Mouse (Mus musculus): ENCODE results near the gene Tmem41a. TPM values are rescaled to one million over a fixed set of nuclear protein-coding genes. Genes with fewer than 3 reads are reported as not detected.
A peak's percentile ranks its signal among the peaks of the same experiment; 100 is the strongest.
"Not testable (repeated sequence)": the region's sequence is repeated elsewhere in the genome, so short reads cannot be mapped to it uniquely, and the experiment has no call there.

Tmem41a gene
- 50.9 and 51.5 TPM in 2 replicates for polyA plus RNA-seq (2014; fragmentation: Nextera tagmentation; extraction: Ambion mirVana)

DNA sequence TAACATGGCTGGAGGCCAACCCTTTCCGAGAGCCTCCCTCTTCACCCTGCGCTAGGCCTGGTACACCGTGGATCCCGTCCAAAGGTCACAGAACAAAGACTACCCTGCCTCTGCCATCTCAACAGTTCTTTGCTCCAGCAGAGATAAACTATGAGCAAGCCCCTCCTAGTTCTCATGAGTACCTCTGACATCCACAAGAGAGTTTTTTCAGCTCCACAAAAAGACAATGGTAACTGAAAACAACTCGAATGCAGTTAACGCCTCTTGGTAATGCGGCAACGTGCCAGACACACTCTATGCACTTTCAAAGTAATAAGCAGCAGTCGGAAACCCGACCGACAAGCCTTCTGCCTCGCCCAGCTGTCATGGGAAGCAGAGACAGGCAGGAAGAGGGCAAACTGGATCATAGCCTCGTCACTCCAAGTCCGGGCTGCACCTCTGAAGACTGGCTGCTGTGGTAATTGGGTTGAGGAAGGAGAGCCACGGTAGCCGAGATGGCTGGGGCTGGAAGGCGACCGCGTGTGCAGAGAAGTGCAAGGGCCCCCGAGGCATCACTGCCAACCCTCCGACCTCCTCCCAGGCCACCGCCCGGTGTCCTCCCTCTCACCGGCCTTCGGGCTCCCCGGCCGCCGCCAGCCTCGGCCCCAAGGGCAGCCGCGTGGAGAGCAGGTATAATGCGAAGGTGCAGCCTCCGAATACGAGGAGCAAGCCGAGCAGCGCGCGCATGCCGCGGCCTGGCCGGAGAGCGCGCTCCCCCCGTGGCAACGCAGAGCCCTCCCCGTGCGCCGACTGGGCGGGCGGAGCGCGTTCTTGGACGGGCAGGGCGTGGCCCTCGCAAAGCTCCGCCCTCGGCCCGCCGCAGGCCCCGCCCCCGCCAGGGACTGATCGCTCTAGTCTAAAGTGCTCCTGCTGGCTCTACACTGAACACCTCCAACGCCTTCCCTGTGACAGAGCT is at the start of gene Tmem41a:
Gene Tmem41a, minus strand, starts transcription at position 792 of the 955 bp plus-strand sequence.
- Histone ChIP-seq H3K4me2 (peak within 1 kb of the TSS; percentile 88), H3K27ac (ENCODE audit: low read depth, low read length) (peak within 1 kb of the TSS; percentile 47), H3K9me3 (ENCODE audit: control insufficient read depth, low read length) (no peaks in the 10 kb centered on the region), H3K9ac (ENCODE audit: low read depth, low read length) (peak within 1 kb of the TSS; percentile 79), H3K36me3 (ENCODE audit: control insufficient read depth, insufficient read depth, low read length) (peaks cover 5% of the 10 kb centered on the region), H3K4me1 (replicated peaks; ENCODE audit: control insufficient read depth, insufficient read depth, low read length) (peaks cover 9% of the 10 kb centered on the region; the same call in 1 of the 2 replicates), H3K4me3 (ENCODE audit: low read depth, low read length) (peak within 1 kb of the TSS; percentile 72), H3K27me3 (replicated peaks; ENCODE audit: control insufficient read depth, insufficient read depth, low read length) (no peaks in the 10 kb centered on the region)
- ATAC-seq (replicated peaks; ENCODE audit: low FRiP score) (peak; percentile 99), DNase-seq (ENCODE audit: low spot score) (peak; percentile 91)
- WGBS, result 2% methylated on average over 60 of the region's 63 CpGs

DNA sequence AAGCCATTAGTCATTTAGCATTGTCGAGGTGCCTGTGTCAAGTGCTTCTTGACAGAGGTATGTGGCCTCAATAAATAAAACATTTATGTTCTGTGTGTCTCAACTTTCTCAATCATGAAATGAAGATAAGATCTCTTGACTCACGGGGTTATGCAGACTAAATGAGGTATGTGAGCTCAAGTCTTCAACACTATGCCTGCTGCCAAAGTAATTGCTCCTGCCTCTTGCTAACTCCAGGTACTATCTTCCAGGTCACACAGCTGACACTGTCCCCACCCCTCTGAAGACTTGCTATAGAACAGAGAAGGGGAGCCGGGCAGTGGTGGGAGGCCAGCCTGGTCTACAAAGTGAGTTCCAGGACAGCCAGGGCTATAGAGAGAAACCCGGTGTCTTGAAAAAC is 49.0 kb upstream of the Tmem41a start:
- DNase-seq (ENCODE audit: low spot score) (no peak), ATAC-seq (replicated peaks; ENCODE audit: low FRiP score) (peak; percentile 67)
- 33% methylated on average over 4 of the region's 4 CpGs for WGBS
- no peaks in the 10 kb centered on the region for H3K36me3 ChIP-seq (ENCODE audit: control insufficient read depth, insufficient read depth, low read length)
- H3K9ac ChIP-seq (ENCODE audit: low read depth, low read length), result 0 out of 2 replicates have a peak overlapping the region, but pooled peaks have one; percentile 46
- H3K4me1 ChIP-seq (replicated peaks; ENCODE audit: control insufficient read depth, insufficient read depth, low read length), result peaks cover 26% of the 10 kb centered on the region
- peak overlapping the region; percentile 50 for H3K4me2 ChIP-seq
- no peak overlapping the region for H3K4me3 ChIP-seq (ENCODE audit: low read depth, low read length)
- no peaks in the 10 kb centered on the region for H3K27me3 ChIP-seq (replicated peaks; ENCODE audit: control insufficient read depth, insufficient read depth, low read length)
- H3K27ac ChIP-seq (ENCODE audit: low read depth, low read length), result peak overlapping the region; percentile 82
- H3K9me3 ChIP-seq (ENCODE audit: control insufficient read depth, low read length), result no peaks in the 10 kb centered on the region

DNA sequence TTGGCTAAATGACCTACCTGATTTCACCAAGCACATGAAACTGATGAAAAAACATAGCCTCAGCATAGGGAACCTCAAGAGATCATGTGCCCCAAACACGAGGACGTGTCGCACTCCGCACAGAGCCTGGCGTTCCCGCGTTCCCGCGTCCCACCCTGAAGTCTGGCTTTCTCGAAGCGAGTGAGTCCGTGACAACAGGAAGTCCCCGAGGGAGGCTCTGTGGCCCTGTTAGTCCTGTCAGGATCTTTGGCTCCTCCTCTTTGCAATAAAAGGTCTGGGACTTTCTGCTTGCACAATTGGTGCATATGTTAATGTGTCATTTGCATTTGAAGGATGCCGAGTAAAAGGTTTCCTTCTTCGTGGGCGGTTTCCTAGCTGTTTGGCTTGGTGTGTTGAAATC is 48.0 kb upstream of the Tmem41a start, which contains the start of gene Liph:
Gene Liph, minus strand, starts transcription at position 360 of the 400 bp plus-strand sequence.
- peak within 1 kb of the TSS; percentile 82 for H3K27ac ChIP-seq (ENCODE audit: low read depth, low read length)
- no peak for DNase-seq (ENCODE audit: low spot score)

DNA sequence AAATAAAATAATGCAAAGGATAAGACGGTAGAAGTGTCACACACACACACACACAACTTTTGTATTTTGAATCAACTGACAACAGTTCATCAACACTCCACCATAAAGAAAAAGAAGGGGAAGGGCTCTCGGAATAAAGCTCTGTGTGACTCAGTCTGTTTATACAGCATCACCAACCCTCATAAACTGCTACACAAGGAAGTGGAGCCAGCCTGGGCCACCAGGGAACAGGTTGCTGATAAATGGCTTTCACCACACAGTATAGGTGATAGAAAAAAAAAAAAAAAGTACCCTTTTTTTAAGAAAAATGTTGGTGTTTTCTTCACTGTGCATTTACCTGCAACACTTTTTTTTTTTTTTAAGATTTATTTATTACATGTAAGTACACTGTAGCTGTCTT is 44.4 kb upstream of the Tmem41a start:
- Histone ChIP-seq H3K9me3 (ENCODE audit: control insufficient read depth, low read length) (no peaks in the 10 kb centered on the region), H3K27ac (ENCODE audit: low read depth, low read length) (no peak overlapping the region), H3K4me1 (replicated peaks; ENCODE audit: control insufficient read depth, insufficient read depth, low read length) (peaks cover 14% of the 10 kb centered on the region), H3K9ac (ENCODE audit: low read depth, low read length) (no peak overlapping the region), H3K36me3 (ENCODE audit: control insufficient read depth, insufficient read depth, low read length) (no peaks in the 10 kb centered on the region), H3K4me2 (no peak overlapping the region), H3K4me3 (ENCODE audit: low read depth, low read length) (no peak overlapping the region), H3K27me3 (replicated peaks; ENCODE audit: control insufficient read depth, insufficient read depth, low read length) (no peaks in the 10 kb centered on the region)
- no peak for ATAC-seq (replicated peaks; ENCODE audit: low FRiP score)
- no peak for DNase-seq (ENCODE audit: low spot score)
- WGBS, result 80% methylated on average over 2 of the region's 2 CpGs

More for the DNA sequence above, 48.0 kb upstream of the Tmem41a start, which contains the start of gene Liph:
- Histone ChIP-seq H3K4me3 (ENCODE audit: low read depth, low read length) (peak within 1 kb of the TSS; percentile 1; the same call in 1 of the 2 replicates), H3K9me3 (ENCODE audit: control insufficient read depth, low read length) (no peaks in the 10 kb centered on the region), H3K27me3 (replicated peaks; ENCODE audit: control insufficient read depth, insufficient read depth, low read length) (no peaks in the 10 kb centered on the region), H3K9ac (ENCODE audit: low read depth, low read length) (peak within 1 kb of the TSS; percentile 46), H3K36me3 (ENCODE audit: control insufficient read depth, insufficient read depth, low read length) (no peaks in the 10 kb centered on the region), H3K4me1 (replicated peaks; ENCODE audit: control insufficient read depth, insufficient read depth, low read length) (peaks cover 26% of the 10 kb centered on the region), H3K4me2 (peak within 1 kb of the TSS; percentile 51)
- ATAC-seq (replicated peaks; ENCODE audit: low FRiP score), result 0 out of 2 replicates have a peak, but pooled peaks have one; percentile 33
- 14% methylated on average over 16 of the region's 16 CpGs for WGBS

DNA sequence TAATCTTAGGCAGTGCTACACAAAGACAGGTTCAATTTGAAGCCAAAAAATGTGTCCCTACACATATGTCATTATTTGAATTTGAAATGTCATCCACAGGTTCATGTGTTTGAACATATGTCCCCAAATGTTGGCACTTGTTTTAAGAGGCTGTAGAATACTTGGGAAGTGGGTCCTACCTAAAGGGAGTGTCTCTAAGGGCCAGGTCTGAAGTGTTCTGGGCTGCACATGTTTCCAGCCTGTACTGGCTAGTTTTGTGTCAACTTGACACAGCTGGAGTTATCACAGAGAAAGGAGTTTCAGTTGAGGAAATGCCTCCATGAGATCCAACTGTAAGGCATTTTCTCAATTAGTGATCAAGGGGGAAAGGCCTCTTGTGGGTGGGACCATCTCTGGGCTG is 43.5 kb upstream of the Tmem41a start:
- H3K9me3 ChIP-seq (ENCODE audit: control insufficient read depth, low read length); H3K27ac ChIP-seq (ENCODE audit: low read depth, low read length); H3K36me3 ChIP-seq (ENCODE audit: control insufficient read depth, insufficient read depth, low read length); H3K9ac ChIP-seq (ENCODE audit: low read depth, low read length); H3K4me1 ChIP-seq (replicated peaks; ENCODE audit: control insufficient read depth, insufficient read depth, low read length); H3K27me3 ChIP-seq (replicated peaks; ENCODE audit: control insufficient read depth, insufficient read depth, low read length); DNase-seq (ENCODE audit: low spot score); ATAC-seq (replicated peaks; ENCODE audit: low FRiP score); H3K4me2 ChIP-seq; H3K4me3 ChIP-seq (ENCODE audit: low read depth, low read length): not testable (repeated sequence)

DNA sequence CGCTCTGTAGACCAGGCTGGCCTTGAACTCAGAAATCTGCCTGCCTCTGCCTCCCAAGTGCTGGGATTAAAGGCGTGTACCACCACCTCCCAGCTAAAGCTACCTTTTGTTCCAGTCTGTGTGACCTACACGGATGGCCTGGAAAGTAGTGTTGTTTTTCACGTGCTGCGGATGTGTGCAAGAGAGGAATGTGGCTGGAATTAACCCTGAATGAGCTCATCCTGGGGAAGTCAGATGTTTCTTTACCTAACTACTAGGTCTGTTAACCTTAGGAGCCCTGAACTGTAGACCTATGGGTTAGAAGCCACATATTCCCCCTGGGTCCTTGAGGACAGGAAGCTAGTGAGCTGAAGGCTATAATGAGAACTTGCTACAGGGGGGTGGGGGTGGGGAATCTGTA is 40.6 kb upstream of the Tmem41a start:
- Histone ChIP-seq H3K36me3 (ENCODE audit: control insufficient read depth, insufficient read depth, low read length) (no peaks in the 10 kb centered on the region), H3K4me2 (no peak overlapping the region), H3K4me1 (replicated peaks; ENCODE audit: control insufficient read depth, insufficient read depth, low read length) (no peaks in the 10 kb centered on the region), H3K9ac (ENCODE audit: low read depth, low read length) (no peak overlapping the region), H3K4me3 (ENCODE audit: low read depth, low read length) (no peak overlapping the region), H3K9me3 (ENCODE audit: control insufficient read depth, low read length) (no peaks in the 10 kb centered on the region), H3K27me3 (replicated peaks; ENCODE audit: control insufficient read depth, insufficient read depth, low read length) (no peaks in the 10 kb centered on the region), H3K27ac (ENCODE audit: low read depth, low read length) (no peak overlapping the region)
- no peak for DNase-seq (ENCODE audit: low spot score)
- ATAC-seq (replicated peaks; ENCODE audit: low FRiP score), result no peak
- WGBS, result 69% methylated on average over 5 of the region's 5 CpGs

DNA sequence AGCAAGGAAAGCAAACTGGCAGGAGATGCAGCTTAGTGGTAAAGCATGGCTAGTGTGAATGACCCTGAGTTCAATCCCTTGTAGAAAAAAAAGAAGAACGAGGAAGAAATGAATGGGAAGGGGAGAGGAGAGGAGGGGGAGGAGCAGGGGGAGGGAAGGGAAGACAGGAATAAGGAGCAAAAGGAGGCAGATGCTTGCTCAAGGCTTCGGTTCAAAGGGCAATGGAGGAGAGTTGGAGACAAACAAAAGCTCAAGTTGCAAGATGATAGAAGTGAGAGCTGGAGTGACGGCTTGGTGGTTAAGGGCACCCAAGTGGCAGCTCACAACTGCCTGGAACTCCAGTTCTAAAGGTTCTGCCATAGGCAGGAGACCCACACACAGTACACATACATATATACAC is 38.8 kb upstream of the Tmem41a start:
- 47% methylated on average over 3 of the region's 3 CpGs for WGBS
- H3K27me3 ChIP-seq (replicated peaks; ENCODE audit: control insufficient read depth, insufficient read depth, low read length), result no peaks in the 10 kb centered on the region
- no peaks in the 10 kb centered on the region for H3K36me3 ChIP-seq (ENCODE audit: control insufficient read depth, insufficient read depth, low read length)
- H3K4me2 ChIP-seq, result no peak overlapping the region
- no peaks in the 10 kb centered on the region for H3K4me1 ChIP-seq (replicated peaks; ENCODE audit: control insufficient read depth, insufficient read depth, low read length)
- H3K9ac ChIP-seq (ENCODE audit: low read depth, low read length), result no peak overlapping the region
- ATAC-seq (replicated peaks; ENCODE audit: low FRiP score), result no peak
- no peak for DNase-seq (ENCODE audit: low spot score)
- no peak overlapping the region for H3K4me3 ChIP-seq (ENCODE audit: low read depth, low read length)
- no peak overlapping the region for H3K27ac ChIP-seq (ENCODE audit: low read depth, low read length)
- no peaks in the 10 kb centered on the region for H3K9me3 ChIP-seq (ENCODE audit: control insufficient read depth, low read length)

DNA sequence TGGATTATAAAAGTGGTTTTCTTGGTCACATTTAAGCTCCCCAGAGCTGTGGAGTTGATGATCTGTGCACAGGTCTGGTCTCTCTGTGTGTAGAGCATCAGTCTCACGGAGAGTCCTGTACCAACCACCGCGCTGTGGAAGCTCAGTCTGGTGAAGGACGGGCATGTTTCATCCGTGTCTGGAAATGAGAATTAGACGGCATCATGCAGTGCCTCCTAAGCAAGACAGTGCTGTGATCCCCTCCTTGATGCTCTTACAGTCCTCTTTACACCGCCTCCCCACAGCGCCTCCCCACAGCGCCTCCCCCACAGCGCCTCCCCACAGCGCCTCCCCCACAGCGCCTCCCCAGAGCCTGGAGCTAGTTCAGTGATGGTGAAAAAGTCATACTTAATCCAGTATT is 36.7 kb upstream of the Tmem41a start:
- Histone ChIP-seq H3K27me3 (replicated peaks; ENCODE audit: control insufficient read depth, insufficient read depth, low read length) (no peaks in the 10 kb centered on the region), H3K4me1 (replicated peaks; ENCODE audit: control insufficient read depth, insufficient read depth, low read length) (no peaks in the 10 kb centered on the region), H3K36me3 (ENCODE audit: control insufficient read depth, insufficient read depth, low read length) (no peaks in the 10 kb centered on the region), H3K27ac (ENCODE audit: low read depth, low read length) (no peak overlapping the region), H3K4me3 (ENCODE audit: low read depth, low read length) (no peak overlapping the region), H3K9ac (ENCODE audit: low read depth, low read length) (no peak overlapping the region), H3K9me3 (ENCODE audit: control insufficient read depth, low read length) (no peaks in the 10 kb centered on the region), H3K4me2 (no peak overlapping the region)
- no peak for DNase-seq (ENCODE audit: low spot score)
- no peak for ATAC-seq (replicated peaks; ENCODE audit: low FRiP score)
- 80% methylated on average over 12 of the region's 12 CpGs for WGBS

Measured in liver, embryonic 11.5 days (tissue).